Mouse (Mus musculus): ENCODE measurements around the gene Cadps.

- TF ChIP-seq POLR2A (IDR thresholded peaks at IDR 0.05; ENCODE audit: insufficient read depth, low read depth, low read length) (no peak), CTCF (IDR thresholded peaks at IDR 0.05; ENCODE audit: insufficient read depth, low read depth, low read length) (no peak)
These were observed 422.8 kb downstream of the Cadps start for GRCm38 (mm10) chr14:12400116-12400515.

Data from olfactory bulb, adult 2 months (tissue).